In genomic region chr3:31209001-31209400, GRCm38 (mm10) we compare ENCODE assay signal across 10 mouse cellular contexts. TPM values are rescaled to one million over a fixed set of nuclear protein-coding genes. Genes with fewer than 3 reads are reported as not detected.
A peak's percentile ranks its signal among the peaks of the same experiment; 100 is the strongest.
DNase-seq lines count a peak whose midpoint lies in the region; ATAC-seq and TF ChIP-seq lines count a peak whose summit lies in the region.
"Had no signal": no experiment of that assay in that cellular context is flagged by ENCODE, and none has a peak within 500 bp of the region (broad histone marks: within the 10 kb centered on the region; RNA-seq: fewer than 3 reads in every experiment).

No protein-coding gene starts in this region.

- no peak overlapping the region for H3K27ac ChIP-seq in heart, embryonic 14.5 days (replicated peaks in 1 of 2; ENCODE audit: control insufficient read depth in 1 of 2, insufficient read depth in 1 of 2, low read depth in 2 of 2, low read length in 2 of 2)
- H3K27ac ChIP-seq in forebrain, postnatal 0 days (ENCODE audit: low read depth, low read length), result no peak overlapping the region
- H3K27ac ChIP-seq in limb, embryonic 14.5 days (replicated peaks; ENCODE audit: low read depth, low read length), result no peak overlapping the region
- H3K27ac ChIP-seq: heart, adult 2 months had no signal

- no peaks in the 10 kb centered on the region for H3K36me3 ChIP-seq in heart, embryonic 14.5 days (ENCODE audit: control insufficient read depth, insufficient read depth, low read length)
- H3K36me3 ChIP-seq in forebrain, postnatal 0 days (ENCODE audit: insufficient read depth), result peaks cover 2% of the 10 kb centered on the region; the same call in 1 of the 2 replicates
- H3K36me3 ChIP-seq in limb, embryonic 14.5 days (ENCODE audit: control insufficient read depth, insufficient read depth, low read length), result no peaks in the 10 kb centered on the region

- peak overlapping the region in 1 of 2 experiments; percentile 12; a peak in 1 of 4 replicates for H3K4me3 ChIP-seq in heart, embryonic 14.5 days (ENCODE audit: control insufficient read depth in 1 of 2, insufficient read depth in 1 of 2, low read depth in 1 of 2, low read length in 2 of 2)
- no peak overlapping the region for H3K4me3 ChIP-seq in forebrain, postnatal 0 days (ENCODE audit: low read depth, low read length)
- no peak overlapping the region; the same call in 1 of the 2 replicates for H3K4me3 ChIP-seq in limb, embryonic 14.5 days (replicated peaks; ENCODE audit: low read length)
- H3K4me3 ChIP-seq: heart, adult 2 months; myocyte had no signal

- intact Hi-C loops in heart, postnatal 36 days (cut with DNase I), result no loop called here
- intact Hi-C loops in left cerebral cortex, postnatal 10 days (cut with DNase I), result no loop called here

- 0 out of 2 replicates have a peak overlapping the region, but pooled peaks have one; percentile 10 for H3K9ac ChIP-seq in heart, embryonic 14.5 days (ENCODE audit: low read length)
- no peak overlapping the region for H3K9ac ChIP-seq in forebrain, postnatal 0 days
- peak overlapping the region; percentile 28; the same call in 1 of the 2 replicates for H3K9ac ChIP-seq in limb, embryonic 14.5 days (ENCODE audit: low read depth, low read length, severe bottlenecking)

- H3K4me1 ChIP-seq in heart, embryonic 14.5 days (ENCODE audit: control insufficient read depth in 2 of 2, insufficient read depth in 2 of 2, low read length in 2 of 2), result no peaks in the 10 kb centered on the region; a peak in 2 of 4 replicates
- no peaks in the 10 kb centered on the region for H3K4me1 ChIP-seq in forebrain, postnatal 0 days (ENCODE audit: insufficient read depth)
- peaks cover 42% of the 10 kb centered on the region for H3K4me1 ChIP-seq in limb, embryonic 14.5 days (ENCODE audit: control insufficient read depth, insufficient read depth, low read length)

- H3K27me3 ChIP-seq in heart, embryonic 14.5 days (ENCODE audit: control insufficient read depth, insufficient read depth, low read length), result no peaks in the 10 kb centered on the region
- no peaks in the 10 kb centered on the region for H3K27me3 ChIP-seq in forebrain, postnatal 0 days (ENCODE audit: insufficient read depth, low read length)
- no peaks in the 10 kb centered on the region for H3K27me3 ChIP-seq in limb, embryonic 14.5 days (ENCODE audit: control insufficient read depth, insufficient read depth, low read length)

- no peak for ATAC-seq in heart, embryonic 14.5 days (ENCODE audit: insufficient number of reproducible peaks, insufficient read depth, low FRiP score, low read depth)
- ATAC-seq in forebrain, postnatal 0 days, result peak; percentile 28; the same call in 1 of the 2 replicates
- ATAC-seq in limb, embryonic 14.5 days (ENCODE audit: low FRiP score, low read depth), result no peak

- no peak for DNase-seq in heart, postnatal 36 days
- peak; percentile 81 for DNase-seq in brain, adult 2 months (ENCODE audit: low read depth, low spot score)
- DNase-seq in forebrain, postnatal 0 days, result no peak
- DNase-seq in limb, embryonic 14.5 days (ENCODE audit: low spot score), result peak; percentile 26
- no peak for DNase-seq in ovary, postnatal 10 days (ENCODE audit: low spot score)
- no peak for DNase-seq in left cerebral cortex, postnatal 10 days (ENCODE audit: extremely low spot score in 1 of 2, low spot score in 2 of 2)
- DNase-seq in c-Kit-positive CD71-positive TER-119-positive erythroid progenitor cells, embryonic 14.5 days (ENCODE audit: low spot score), result no peak

- peak overlapping the region; percentile 48 for H3K4me2 ChIP-seq in heart, embryonic 14.5 days (ENCODE audit: low read length)
- 0 out of 2 replicates have a peak overlapping the region, but pooled peaks have one; percentile 13 for H3K4me2 ChIP-seq in forebrain, postnatal 0 days (ENCODE audit: low read depth)
- peak overlapping the region; percentile 42 for H3K4me2 ChIP-seq in limb, embryonic 14.5 days (replicated peaks; ENCODE audit: low read depth, low read length, severe bottlenecking)

- no peaks in the 10 kb centered on the region for H3K9me3 ChIP-seq in heart, embryonic 14.5 days (ENCODE audit: control insufficient read depth, low read length)
- no peaks in the 10 kb centered on the region for H3K9me3 ChIP-seq in forebrain, postnatal 0 days (ENCODE audit: low read length)
- no peaks in the 10 kb centered on the region for H3K9me3 ChIP-seq in limb, embryonic 14.5 days (ENCODE audit: control insufficient read depth, low read length)

- TF ChIP-seq POLR2A in limb, embryonic 14.5 days (IDR thresholded peaks at IDR 0.05; ENCODE audit: borderline replicate concordance, extremely low read depth, insufficient read depth, insufficient read length), result no peak

- no peak for TF ChIP-seq CTCF in forebrain, postnatal 0 days (IDR thresholded peaks at IDR 0.05; ENCODE audit: low read depth)

- 21% methylated on average over 19 of the region's 19 CpGs for WGBS in heart, embryonic 14.5 days
- 14% methylated on average over 19 of the region's 19 CpGs for WGBS in forebrain, postnatal 0 days
- WGBS in limb, embryonic 14.5 days, result 5% methylated on average over 19 of the region's 19 CpGs

RNA-seq across cellular contexts. Expression of gene Cldn11, which starts 59.3 kb away (rescaled TPM):
- 5.6 and 6.8 TPM in 2 replicates for polyA plus RNA-seq in heart, embryonic 14.5 days (2014; fragmentation: Nextera tagmentation; extraction: Ambion mirVana)
- total RNA-seq in heart, postnatal 36 days (2021), result 1 to 10 TPM in 1 of 2 experiments, under 1 TPM in 1; 0.87 to 1.1 TPM
- total RNA-seq in forebrain, postnatal 0 days (2014; rRNA removed), result 29.0 and 51.6 TPM in 2 replicates
- polyA plus RNA-seq in forebrain, postnatal 0 days (2015; fragmentation: Nextera tagmentation; extraction: Ambion mirVana), result 44.2 and 60.9 TPM in 2 replicates
- 9.2 and 14.0 TPM in 2 replicates for polyA plus RNA-seq in limb, embryonic 14.5 days (2012; rRNA removed)
- 10.7 and 13.8 TPM in 2 replicates for polyA plus RNA-seq in limb, embryonic 14.5 days (2014; fragmentation: Nextera tagmentation; extraction: Ambion mirVana)
- total RNA-seq in left cerebral cortex, postnatal 10 days (2021), result 10 to 100 TPM; 25.6 to 43.0 TPM
- polyA plus RNA-seq: myocyte had no signal

Comparison
In these comparisons a context has a peak if more than half of its experiments do, and no peak if none do; other contexts are left out.
1. DNase-seq: peak in brain, adult 2 months (single experiment) and limb, embryonic 14.5 days (single experiment); none in heart, postnatal 36 days (0 of 2), forebrain, postnatal 0 days (single experiment), ovary, postnatal 10 days (single experiment), left cerebral cortex, postnatal 10 days (0 of 2) and c-Kit-positive CD71-positive TER-119-positive erythroid progenitor cells, embryonic 14.5 days (single experiment).
2. RNA of gene Cldn11, which starts 59.3 kb away (total RNA-seq): 29.0 to 51.6 TPM in forebrain, postnatal 0 days and 25.6 to 43.0 TPM in left cerebral cortex, postnatal 10 days; 0.87 to 1.1 TPM in heart, postnatal 36 days; every median in the first group is over 10 times any median in the second.
3. Peak in every context shown above with its lines, with median percentiles within 50 percentile points of each other: H3K4me2 ChIP-seq.